Mouse (Mus musculus) liver, embryonic 14.5 days (tissue): Measurements from ENCODE around the gene Magi1. TPM values are rescaled to one million over a fixed set of nuclear protein-coding genes. Genes with fewer than 3 reads are reported as not detected.

Source experiments
- ATAC-seq: fragments of 200-750 bp; cut with Nextera tagmentation; 2 replicates; pipeline ENCODE4 v1.8.0; 2017; ENCODE audit warnings: moderate number of reproducible peaks, mild to moderate bottlenecking, moderate library complexity; ENCODE audit not compliant: insufficient read depth
- DNase-seq, 3 experiments: peaks; one replicate each; pipeline ENCODE4 v3.0.0-alpha.2; 2012 to 2013; ENCODE audit warnings: low read depth in 3 of 3, low spot score in 3 of 3
- H3K27ac ChIP-seq: fragments of 300-500 bp; sonication (generic); 2 replicates; pipeline ENCODE4 v1.5.1; 2014; ENCODE audit warnings: moderate library complexity, mild to moderate bottlenecking, control low read depth, inconsistent platforms
- H3K27me3 ChIP-seq: fragments of 300-500 bp; sonication (generic); 2 replicates; pipeline ENCODE4 v1.6.1; 2014; ENCODE audit warnings: mild to moderate bottlenecking, low read length, moderate library complexity; ENCODE audit not compliant: control insufficient read depth, insufficient read depth
- H3K36me3 ChIP-seq: fragments of 300-500 bp; sonication (generic); replicated peaks from 2 replicates; pipeline ENCODE4 v1.6.1; 2014; ENCODE audit warnings: low read depth; ENCODE audit not compliant: control insufficient read depth, insufficient read depth
- H3K4me1 ChIP-seq, 2 experiments: fragments of 200-500 bp in 1 of 2; fragments of 300-500 bp in 1 of 2; sonication (generic) in 1 of 2; replicated peaks; 2 replicates each; pipeline ENCODE4 v1.6.1; 2012 to 2014; ENCODE audit warnings: antibody characterized with exemption in 1 of 2, inconsistent platforms in 1 of 2, low read length in 1 of 2; ENCODE audit not compliant: control insufficient read depth in 2 of 2, insufficient read depth in 2 of 2
- H3K4me2 ChIP-seq: fragments of 300-500 bp; sonication (generic); 2 replicates; pipeline ENCODE4 v1.6.1; 2014; ENCODE audit warnings: low read depth, mild to moderate bottlenecking, control low read depth, moderate library complexity
- H3K4me3 ChIP-seq, 2 experiments: fragments of 200-500 bp in 1 of 2; fragments of 300-500 bp in 1 of 2; sonication (generic) in 1 of 2; 2 replicates each; pipeline ENCODE4 v1.5.1; 2012 to 2014; ENCODE audit warnings: low read depth in 2 of 2, low read length in 2 of 2, mild to moderate bottlenecking in 2 of 2, control low read depth in 1 of 2, inconsistent platforms in 1 of 2, moderate library complexity in 1 of 2; ENCODE audit not compliant: insufficient read depth in 1 of 2
- H3K9ac ChIP-seq: fragments of 300-500 bp; sonication (generic); replicated peaks from 2 replicates; pipeline ENCODE4 v1.6.1; 2014; ENCODE audit warnings: mild to moderate bottlenecking, control low read depth, moderate library complexity
- H3K9me3 ChIP-seq: fragments of 300-500 bp; sonication (generic); 2 replicates; pipeline ENCODE4 v1.6.1; 2016; ENCODE audit warnings: low read length, mixed read lengths; ENCODE audit not compliant: control insufficient read depth
- CTCF ChIP-seq: IDR thresholded peaks from 2 replicates; pipeline ENCODE4 v1.5.1; 2016; ENCODE audit warnings: antibody characterized with exemption, low read depth, control low read depth
- EP300 ChIP-seq: IDR thresholded peaks from 2 replicates; pipeline ENCODE4 v1.6.1; 2016; ENCODE audit warnings: antibody characterized with exemption, low read depth
- WGBS: fragments of 180-500 bp; shearing (Covaris S2); extraction: QIAGEN DNeasy Blood & Tissue Kit; methylation state at CpG from one replicate; pipeline ENCODE4 v1.1.7; 2014; ENCODE audit not compliant: insufficient replicate concordance; 5-methylcytosine and 5-hydroxymethylcytosine counted together
- polyA plus RNA-seq, 2 experiments: library from polyadenylated mRNA; depleted of rRNA in 1 of 2; stranded (reverse) in 1 of 2; unstranded in 1 of 2; fragments of >200 nt; fragmentation: Nextera tagmentation in 1 of 2; extraction: Ambion mirVana in 1 of 2; gene quantifications; 2 replicates each; pipeline versions ENCODE4 v1.2.1 to v1.2.3; 2012 to 2014

The Magi1 gene
- polyA plus RNA-seq, 2 experiments = 1.1 to 1.3 TPM

DNA sequence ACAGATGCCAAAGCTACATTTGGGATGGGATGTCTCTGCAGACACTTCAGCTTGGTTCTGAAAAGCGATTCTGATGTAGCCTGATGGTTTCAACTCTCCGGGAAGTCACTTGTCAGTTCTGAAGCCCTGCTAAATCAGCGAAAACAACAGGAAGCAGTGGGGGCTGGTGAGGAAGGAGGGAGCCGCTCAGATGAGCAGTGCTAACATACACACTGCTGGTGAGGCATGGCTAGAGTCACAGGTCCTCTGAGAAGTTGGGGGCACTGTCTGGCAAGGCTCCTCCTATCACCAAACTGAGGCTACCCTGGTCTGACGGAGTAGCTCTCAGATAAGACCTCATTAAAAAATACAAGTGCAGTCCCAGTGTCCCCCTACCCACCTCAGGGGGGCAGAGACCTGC is 565.3 kb downstream of the Magi1 start:
- ATAC-seq (no peak), DNase-seq (no peak)
- TF ChIP-seq CTCF (no peak), EP300 (no peak)
- Histone ChIP-seq H3K4me3 (no peak overlapping the region), H3K36me3 (no peaks in the 10 kb centered on the region), H3K9ac (no peak overlapping the region), H3K9me3 (no peaks in the 10 kb centered on the region), H3K27me3 (no peaks in the 10 kb centered on the region; the same call in 1 of the 2 replicates), H3K4me1 (no peaks in the 10 kb centered on the region), H3K27ac (no peak overlapping the region), H3K4me2 (no peak overlapping the region)
- 4% methylated on average over 5 of the region's 5 CpGs for WGBS

DNA sequence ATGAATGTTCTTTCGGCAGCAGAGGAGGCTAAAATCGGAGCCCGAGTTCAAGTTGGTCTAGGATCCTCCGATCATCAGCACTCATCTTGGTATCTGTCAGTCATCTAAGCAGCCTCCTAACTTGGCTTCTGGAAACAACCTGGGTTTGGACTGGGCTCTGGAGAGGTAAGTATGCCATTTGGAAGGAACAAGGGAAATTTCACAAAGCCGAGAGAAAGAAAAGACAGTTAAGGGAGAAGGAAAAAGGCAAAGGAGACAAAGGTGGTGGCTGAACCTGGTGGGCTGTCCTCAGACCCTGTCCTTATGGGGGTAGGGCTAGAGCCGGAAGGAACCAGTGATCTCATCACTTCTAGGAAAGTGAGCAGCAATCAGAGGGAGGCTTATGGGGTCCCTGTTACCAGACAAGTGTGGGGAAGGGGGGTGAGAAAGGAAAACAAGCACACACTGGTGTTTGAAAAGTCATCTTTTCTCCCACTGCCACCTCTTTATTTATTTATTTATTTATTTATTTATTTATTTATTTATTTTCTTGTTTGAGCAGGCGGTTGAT is 565.8 kb downstream of the Magi1 start:
- WGBS = 15% methylated on average over 7 of the region's 7 CpGs
- no peaks in the 10 kb centered on the region for H3K9me3 ChIP-seq
- no peak for ATAC-seq
- TF ChIP-seq CTCF (no peak), EP300 (no peak)
- no peak overlapping the region for H3K27ac ChIP-seq
- H3K36me3 ChIP-seq = no peaks in the 10 kb centered on the region
- H3K9ac ChIP-seq = no peak overlapping the region
- H3K4me2 ChIP-seq = no peak overlapping the region
- no peaks in the 10 kb centered on the region; the same call in 1 of the 2 replicates for H3K27me3 ChIP-seq
- no peak overlapping the region for H3K4me3 ChIP-seq
- no peaks in the 10 kb centered on the region for H3K4me1 ChIP-seq
- no peak for DNase-seq

DNA sequence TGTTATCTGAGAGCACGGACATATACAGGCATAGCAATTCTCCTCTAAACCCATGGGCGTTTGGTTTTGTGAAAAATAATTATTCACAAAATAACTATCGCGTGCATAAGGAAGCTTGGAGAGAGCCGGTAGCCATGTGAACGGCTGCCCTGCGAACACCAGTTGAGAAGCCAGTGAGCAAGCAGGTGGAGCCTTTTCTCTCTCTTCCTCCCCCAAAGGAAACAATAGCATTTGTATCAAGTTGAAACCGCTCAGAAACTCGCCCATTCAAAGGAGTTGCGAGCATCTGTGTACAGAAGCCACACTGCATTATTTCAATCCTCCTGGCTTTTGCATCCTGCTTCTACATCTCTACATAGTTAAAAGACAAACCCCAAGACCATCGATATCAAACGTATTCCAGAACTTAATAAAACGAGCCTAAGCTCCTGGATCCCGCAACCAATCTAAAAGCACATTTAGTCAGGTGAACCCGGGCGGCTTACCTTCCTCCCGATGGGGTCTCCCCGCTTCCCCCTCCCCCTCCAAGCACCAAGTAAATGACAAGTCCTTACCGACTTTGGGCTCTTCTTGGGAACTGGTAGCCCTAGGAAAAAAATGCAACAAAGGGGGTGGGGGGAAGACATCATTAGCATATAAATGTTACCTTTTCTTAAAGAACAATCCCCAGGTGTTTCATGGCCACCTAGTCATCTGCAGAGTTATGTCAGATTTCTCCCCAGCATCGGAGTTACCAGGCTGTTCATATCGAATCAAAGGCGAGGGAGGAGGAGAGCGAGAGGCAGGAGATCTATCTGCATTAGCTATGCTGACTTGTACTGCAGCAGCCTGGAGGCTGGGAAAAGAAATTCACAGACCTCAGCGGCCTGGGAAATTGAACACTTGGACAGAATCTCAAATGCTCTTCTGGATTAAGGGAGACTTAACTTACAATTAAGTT is 566.8 kb downstream of the Magi1 start:
- no peak for TF ChIP-seq EP300
- no peak for TF ChIP-seq CTCF
- Histone ChIP-seq H3K36me3 (no peaks in the 10 kb centered on the region), H3K27ac (no peak overlapping the region), H3K4me2 (no peak overlapping the region; the same call in 1 of the 2 replicates), H3K27me3 (no peaks in the 10 kb centered on the region; the same call in 1 of the 2 replicates), H3K9ac (no peak overlapping the region), H3K4me1 (no peaks in the 10 kb centered on the region), H3K9me3 (no peaks in the 10 kb centered on the region), H3K4me3 (no peak overlapping the region)
- DNase-seq (no peak), ATAC-seq (no peak)
- 5% methylated on average over 24 of the region's 24 CpGs for WGBS

DNA sequence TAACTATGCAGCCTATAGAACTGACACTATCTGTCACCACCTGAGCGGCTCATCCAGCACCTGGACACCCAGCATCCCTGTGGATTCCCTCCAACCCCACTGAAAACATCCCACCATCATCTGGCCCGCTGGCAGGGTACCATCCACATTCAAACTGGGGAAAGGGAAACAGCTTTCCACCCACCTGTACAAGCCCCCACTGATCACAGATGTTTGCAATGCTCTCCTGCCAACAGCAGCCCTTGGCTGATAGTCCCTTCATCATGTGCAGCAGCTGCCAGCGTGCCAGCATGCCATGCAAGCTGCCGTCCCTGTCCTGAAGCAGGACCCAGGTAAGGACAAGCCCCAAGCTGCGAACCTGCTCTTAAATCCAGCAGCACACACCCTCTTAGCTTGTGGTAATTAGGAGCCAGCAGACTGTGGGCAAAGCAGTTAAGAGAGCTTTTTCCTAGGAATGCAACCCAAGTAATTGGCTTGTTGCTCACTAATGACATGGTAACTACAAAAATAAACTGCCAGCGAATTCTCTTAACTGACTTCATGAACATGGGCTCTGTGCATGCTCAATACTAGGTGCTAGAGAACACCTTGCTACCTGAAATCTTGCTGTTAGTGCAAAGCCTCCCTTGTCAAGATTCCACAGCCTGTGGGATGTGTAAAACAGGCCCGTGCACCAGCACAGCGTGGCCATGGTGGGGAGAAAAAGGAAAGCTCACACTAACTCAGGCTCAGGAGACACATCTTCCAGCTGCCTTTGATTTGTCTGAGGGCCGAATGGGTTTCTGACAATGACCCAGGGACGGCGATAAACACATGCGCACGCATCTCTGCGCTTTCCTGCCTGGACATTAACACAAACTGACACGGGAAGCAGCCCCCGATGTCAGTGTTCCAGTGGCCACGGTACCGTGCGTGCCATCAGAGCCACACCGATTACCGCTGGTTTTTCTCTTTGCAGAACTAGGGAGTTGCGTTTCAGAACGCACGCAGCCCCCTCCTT is 568.2 kb downstream of the Magi1 start:
- TF ChIP-seq EP300 (no peak), CTCF (no peak)
- H3K9me3 ChIP-seq = no peaks in the 10 kb centered on the region
- H3K36me3 ChIP-seq = no peaks in the 10 kb centered on the region
- H3K4me2 ChIP-seq = 0 out of 2 replicates have a peak overlapping the region, but pooled peaks have one; percentile 4
- H3K4me3 ChIP-seq = no peak overlapping the region
- H3K4me1 ChIP-seq = no peaks in the 10 kb centered on the region
- no peak overlapping the region for H3K9ac ChIP-seq
- no peak overlapping the region for H3K27ac ChIP-seq
- ATAC-seq (no peak), DNase-seq (no peak)
- 27% methylated on average over 24 of the region's 24 CpGs for WGBS
- H3K27me3 ChIP-seq = no peaks in the 10 kb centered on the region; the same call in 1 of the 2 replicates
